Mouse (Mus musculus) erythroblast, embryonic 14.5 days (primary cell): ENCODE data around the gene Smarca4. TPM values are rescaled to one million over a fixed set of nuclear protein-coding genes. Genes with fewer than 3 reads are reported as not detected.
"Not testable (repeated sequence)": the region's sequence is repeated elsewhere in the genome, so short reads cannot be mapped to it uniquely, and the experiment has no call there.

ENCODE experiments used
- H3K27me3 ChIP-seq: 2 replicates; pipeline ENCODE4 v1.6.1; 2012; ENCODE audit warnings: inconsistent platforms; ENCODE audit not compliant: control insufficient read depth
- H3K36me3 ChIP-seq: 2 replicates; pipeline ENCODE4 v1.6.1; 2012; ENCODE audit warnings: mild to moderate bottlenecking, inconsistent platforms; ENCODE audit not compliant: control insufficient read depth
- H3K4me1 ChIP-seq: 2 replicates; pipeline ENCODE4 v1.6.1; 2012; ENCODE audit warnings: inconsistent platforms; ENCODE audit not compliant: control insufficient read depth
- H3K4me3 ChIP-seq: replicated peaks from 2 replicates; pipeline ENCODE3; 2012; ENCODE audit warnings: moderate library complexity, mild to moderate bottlenecking, inconsistent platforms
- H3K9me3 ChIP-seq: 2 replicates; pipeline ENCODE4 v1.6.1; 2012; ENCODE audit warnings: low read length, inconsistent platforms, mixed read lengths; ENCODE audit not compliant: control insufficient read depth
- GATA1 ChIP-seq: IDR thresholded peaks from 2 replicates; pipeline ENCODE4 v1.6.1; 2012; ENCODE audit warnings: low read length, inconsistent platforms, mixed read lengths
- TAL1 ChIP-seq: IDR thresholded peaks from 3 replicates; pipeline ENCODE4 v1.6.1; 2012; ENCODE audit warnings: low read length, inconsistent platforms, mixed read lengths
- polyA plus RNA-seq: library from polyadenylated mRNA; stranded (reverse); fragments of >175 nt; gene quantifications from 2 replicates; pipeline ENCODE4 v1.2.3, GENCODE M21; 2012

Smarca4 gene
- polyA plus RNA-seq, 1 experiment = 11.3 TPM

DNA sequence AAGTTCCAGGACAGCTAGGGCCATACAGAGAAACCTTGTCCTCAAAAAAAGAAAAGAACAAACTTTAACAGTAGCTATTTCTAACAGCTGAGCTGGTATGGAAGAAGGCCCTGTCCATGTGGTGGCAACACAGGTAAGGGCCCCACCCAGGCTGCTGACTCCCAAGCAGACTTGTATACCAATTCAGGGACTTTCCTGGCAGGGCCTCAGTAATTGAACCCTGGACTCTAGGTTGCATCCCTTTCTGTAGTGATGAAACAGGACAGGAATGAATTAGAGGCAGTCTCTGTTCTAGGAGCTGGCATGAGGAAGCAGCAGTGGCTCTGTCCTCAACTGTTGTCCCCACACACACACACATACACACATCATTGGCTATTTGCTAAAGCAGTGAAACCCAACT lies 78.1 kb downstream of the Smarca4 start:
- no peaks in the 10 kb centered on the region for H3K27me3 ChIP-seq
- H3K4me1 ChIP-seq = no peaks in the 10 kb centered on the region
- H3K9me3 ChIP-seq = no peaks in the 10 kb centered on the region
- peaks cover 85% of the 10 kb centered on the region for H3K36me3 ChIP-seq
- H3K4me3 ChIP-seq = no peak overlapping the region
- TF ChIP-seq TAL1 (no peak), GATA1 (no peak)

DNA sequence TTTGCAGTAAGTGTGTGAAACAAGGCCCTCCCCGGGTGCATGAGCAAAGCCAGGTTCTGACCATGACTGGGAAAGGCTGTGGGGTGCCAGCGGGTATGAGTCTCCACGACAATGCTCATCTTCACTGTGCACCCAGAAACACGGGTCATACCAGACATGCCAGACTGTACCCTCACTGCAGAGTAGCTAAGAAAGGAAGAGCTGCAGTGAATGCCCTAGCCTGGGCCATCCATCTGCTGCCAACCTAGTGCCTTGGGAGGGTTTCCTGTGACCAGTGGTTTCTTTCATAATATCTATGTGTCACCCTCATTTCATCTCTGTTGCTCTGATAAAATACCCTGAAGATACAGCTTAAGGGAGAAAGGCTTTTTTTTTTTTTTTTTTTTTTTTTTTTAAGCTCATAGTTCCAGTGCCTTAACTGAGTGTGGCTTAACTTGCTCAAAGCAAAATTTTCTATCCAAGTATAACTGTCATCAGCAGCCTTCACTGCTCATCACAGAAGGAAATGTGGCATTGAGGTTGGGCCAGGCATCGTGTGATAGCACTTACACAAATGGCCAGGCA lies 79.3 kb downstream of the Smarca4 start:
- Histone ChIP-seq H3K9me3 (no peaks in the 10 kb centered on the region), H3K4me3 (no peak overlapping the region), H3K4me1 (no peaks in the 10 kb centered on the region), H3K36me3 (peaks cover 87% of the 10 kb centered on the region), H3K27me3 (no peaks in the 10 kb centered on the region)
- TF ChIP-seq TAL1 = no peak
- TF ChIP-seq GATA1 = no peak

DNA sequence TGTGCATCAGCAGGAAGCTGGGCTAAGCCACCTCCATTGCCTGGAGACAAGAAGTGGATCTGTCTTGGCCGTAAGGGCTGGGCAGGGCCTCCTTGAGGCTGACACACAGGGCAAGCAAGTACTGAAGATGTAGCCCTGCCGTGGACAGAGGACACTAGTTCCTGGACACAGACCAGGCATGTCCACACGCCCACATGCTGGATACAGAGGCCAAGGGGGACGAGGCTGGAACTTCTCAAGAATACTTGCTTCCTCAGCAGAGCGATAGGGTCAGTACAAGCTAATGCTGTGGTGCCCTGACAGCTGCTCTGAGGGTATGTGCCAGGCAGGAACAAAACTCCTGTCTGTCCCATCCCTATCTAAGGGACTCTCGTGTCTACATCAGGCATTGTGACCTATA lies 81.2 kb downstream of the Smarca4 start:
- Histone ChIP-seq H3K9me3 (no peaks in the 10 kb centered on the region), H3K4me1 (no peaks in the 10 kb centered on the region), H3K27me3 (no peaks in the 10 kb centered on the region), H3K4me3 (no peak overlapping the region), H3K36me3 (peaks cover 90% of the 10 kb centered on the region)
- TF ChIP-seq TAL1 (no peak), GATA1 (no peak)

DNA sequence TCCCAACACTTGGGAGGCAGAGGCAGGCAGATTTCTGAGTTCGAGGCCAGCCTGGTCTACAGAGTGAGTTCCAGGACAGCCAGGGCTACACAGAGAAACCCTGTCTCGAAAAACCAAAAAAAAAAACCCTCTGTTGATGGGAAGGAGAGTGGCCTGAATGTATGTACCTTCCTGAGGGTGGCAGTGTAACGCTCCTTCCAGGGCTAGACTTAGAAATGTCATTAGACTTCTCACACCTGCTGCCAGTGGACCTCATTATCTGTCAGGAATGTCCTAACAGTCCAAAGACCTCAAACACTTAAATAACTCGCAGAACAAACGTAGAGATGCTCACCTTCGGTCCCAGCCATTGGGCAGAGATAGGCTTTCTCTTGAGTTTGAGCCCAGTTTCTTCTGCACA lies 83.3 kb downstream of the Smarca4 start:
- not testable (repeated sequence) for H3K9me3 ChIP-seq, H3K4me3 ChIP-seq, H3K4me1 ChIP-seq, H3K27me3 ChIP-seq
- peaks cover 89% of the 10 kb centered on the region for H3K36me3 ChIP-seq

DNA sequence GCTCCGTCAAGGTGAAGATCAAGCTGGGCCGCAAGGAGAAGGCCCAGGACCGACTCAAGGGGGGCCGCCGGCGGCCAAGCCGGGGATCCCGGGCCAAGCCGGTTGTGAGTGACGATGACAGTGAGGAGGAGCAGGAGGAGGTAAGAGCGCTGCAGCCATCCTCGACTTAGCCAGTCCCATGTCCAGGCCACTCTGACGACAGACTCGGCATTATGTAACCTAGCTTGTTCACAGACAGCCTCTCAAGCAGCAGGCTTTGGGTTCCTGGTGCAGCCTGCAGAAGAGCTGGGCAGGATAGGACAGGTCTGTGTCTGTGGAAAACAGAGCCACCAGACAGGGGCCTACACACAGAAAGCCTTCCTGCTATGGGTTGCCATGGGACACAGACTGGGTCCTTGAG lies 85.1 kb downstream of the Smarca4 start:
- Histone ChIP-seq H3K4me3 (no peak overlapping the region), H3K9me3 (no peaks in the 10 kb centered on the region), H3K27me3 (no peaks in the 10 kb centered on the region), H3K36me3 (peaks cover 89% of the 10 kb centered on the region), H3K4me1 (no peaks in the 10 kb centered on the region)
- TF ChIP-seq GATA1 = no peak
- no peak for TF ChIP-seq TAL1

DNA sequence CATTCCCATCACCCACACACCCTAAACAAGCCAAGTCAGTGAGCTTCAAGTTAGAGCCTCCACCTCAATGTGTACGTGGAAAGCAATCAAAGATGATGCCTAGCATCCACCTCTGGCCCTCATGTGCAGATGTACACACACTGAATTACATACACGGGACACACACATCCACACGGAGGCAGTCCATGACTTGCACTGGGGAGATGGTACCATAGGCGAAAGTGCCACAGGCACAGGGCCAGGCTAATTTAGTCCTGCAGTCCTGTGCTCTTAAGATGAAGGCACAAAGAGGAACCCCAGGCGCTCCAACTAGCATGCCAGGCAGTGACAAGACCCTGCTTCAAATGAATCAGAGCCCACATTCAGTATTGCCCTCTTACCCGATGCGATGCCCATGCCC lies 87.5 kb downstream of the Smarca4 start:
- Histone ChIP-seq H3K4me1 (no peaks in the 10 kb centered on the region; the same call in 1 of the 2 replicates), H3K4me3 (no peak overlapping the region), H3K27me3 (no peaks in the 10 kb centered on the region), H3K36me3 (peaks cover 87% of the 10 kb centered on the region), H3K9me3 (no peaks in the 10 kb centered on the region)
- TF ChIP-seq TAL1 = no peak
- no peak for TF ChIP-seq GATA1

DNA sequence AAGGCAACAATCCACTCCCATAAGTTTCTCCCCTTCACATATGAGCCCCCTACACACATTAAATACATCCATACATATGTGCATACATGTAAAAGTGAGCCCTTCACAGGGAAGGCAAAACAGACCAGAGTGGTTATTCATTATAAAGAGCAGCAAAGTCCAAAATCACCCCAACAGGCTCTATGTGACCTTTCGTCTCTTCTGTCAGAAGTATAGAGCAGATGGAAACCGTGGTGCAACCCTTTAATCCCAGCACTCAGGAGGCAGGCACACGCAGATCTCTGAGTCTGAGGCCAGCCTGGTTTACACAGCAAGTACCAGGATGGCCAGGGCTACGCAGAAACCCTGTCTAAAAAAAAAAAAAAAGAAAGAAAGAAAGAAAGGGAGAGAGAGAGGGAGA lies 90.1 kb downstream of the Smarca4 start:
- Histone ChIP-seq H3K36me3 (peaks cover 68% of the 10 kb centered on the region), H3K9me3 (no peaks in the 10 kb centered on the region), H3K27me3 (no peaks in the 10 kb centered on the region), H3K4me1 (no peaks in the 10 kb centered on the region; the same call in 1 of the 2 replicates), H3K4me3 (no peak overlapping the region)
- no peak for TF ChIP-seq GATA1
- no peak for TF ChIP-seq TAL1

DNA sequence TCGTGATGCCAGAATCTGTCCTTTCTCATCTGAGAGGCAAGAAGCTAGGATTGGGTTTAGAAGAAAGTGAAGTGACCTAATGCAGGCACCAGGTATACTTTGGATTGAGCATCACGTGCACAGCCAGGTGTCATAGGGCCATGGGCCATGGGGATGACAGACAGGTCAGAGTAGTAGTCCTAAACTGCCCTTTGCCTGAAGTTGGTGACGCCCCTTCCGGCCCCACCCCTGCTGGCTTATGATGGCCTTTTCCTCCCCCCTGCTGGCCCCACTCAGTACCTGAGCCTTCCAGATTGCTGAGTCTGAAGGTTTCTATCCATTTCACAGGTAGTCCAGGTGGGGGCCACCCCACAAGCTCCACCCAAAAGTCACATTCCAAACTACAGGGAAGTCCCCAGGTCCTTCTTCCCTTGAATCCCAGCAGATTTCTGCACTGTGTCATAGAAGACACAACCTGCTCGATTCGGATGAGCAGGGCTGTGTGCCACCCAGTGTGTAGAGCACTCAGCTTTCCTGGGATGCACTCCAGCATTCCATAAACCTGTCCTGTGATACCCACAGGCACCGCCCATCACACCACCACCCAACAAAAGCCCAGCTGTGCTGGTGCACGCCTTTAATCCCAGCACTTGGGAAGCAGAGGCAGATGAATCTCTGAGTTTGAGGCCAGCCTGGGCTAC lies 90.8 kb downstream of the Smarca4 start:
- TF ChIP-seq GATA1 = no peak
- no peak for TF ChIP-seq TAL1
- Histone ChIP-seq H3K36me3 (peaks cover 62% of the 10 kb centered on the region), H3K4me3 (no peak overlapping the region), H3K4me1 (no peaks in the 10 kb centered on the region; the same call in 1 of the 2 replicates), H3K27me3 (no peaks in the 10 kb centered on the region), H3K9me3 (no peaks in the 10 kb centered on the region)

DNA sequence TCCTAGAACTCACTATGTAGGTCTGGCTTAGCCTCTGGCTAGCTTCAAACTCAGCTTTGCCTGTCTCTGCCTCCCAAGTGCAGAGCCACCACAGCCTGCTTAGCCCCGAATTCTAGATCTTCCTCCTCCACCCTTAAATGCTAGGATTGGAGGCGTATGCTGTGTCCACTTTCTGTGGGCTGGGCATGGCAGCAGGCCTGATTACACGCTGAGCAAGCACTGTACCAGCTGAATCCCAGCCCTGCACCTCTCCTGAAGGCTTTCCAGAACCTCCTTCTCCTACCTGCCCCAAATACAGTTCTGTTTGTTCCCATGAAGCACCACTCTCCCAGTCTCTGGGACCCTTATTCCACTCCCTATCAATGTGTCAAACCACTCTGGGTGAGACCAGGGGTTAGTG lies 93.4 kb downstream of the Smarca4 start:
- no peaks in the 10 kb centered on the region for H3K9me3 ChIP-seq
- H3K36me3 ChIP-seq = peaks cover 38% of the 10 kb centered on the region
- peaks cover 3% of the 10 kb centered on the region for H3K4me1 ChIP-seq
- no peak for TF ChIP-seq GATA1
- TF ChIP-seq TAL1 = no peak
- no peak overlapping the region for H3K4me3 ChIP-seq
- H3K27me3 ChIP-seq = no peaks in the 10 kb centered on the region

DNA sequence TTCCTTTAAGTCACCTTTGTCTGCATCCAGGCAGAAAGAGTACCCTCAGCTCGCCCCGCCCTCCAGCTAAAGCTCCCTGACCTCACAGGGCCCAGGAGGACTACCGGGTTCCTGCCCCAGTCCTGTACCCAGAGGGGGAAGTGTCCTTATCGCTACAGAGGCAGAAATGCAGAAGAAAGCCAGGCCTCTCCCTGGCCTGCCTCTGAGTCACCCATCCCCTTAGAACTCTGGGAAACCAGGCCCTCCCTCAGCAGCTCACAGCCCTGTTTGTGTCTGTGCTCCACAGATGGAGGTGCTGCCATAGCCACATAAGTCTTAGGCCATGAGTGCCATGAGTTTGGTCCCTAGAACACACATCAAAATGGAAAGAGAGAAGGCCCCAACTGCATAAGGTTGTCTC lies 99.3 kb downstream of the Smarca4 start:
- no peak for TF ChIP-seq GATA1
- no peak for TF ChIP-seq TAL1
- no peaks in the 10 kb centered on the region for H3K9me3 ChIP-seq
- H3K4me3 ChIP-seq = no peak overlapping the region
- peaks cover 2% of the 10 kb centered on the region for H3K36me3 ChIP-seq
- H3K4me1 ChIP-seq = peaks cover 34% of the 10 kb centered on the region
- H3K27me3 ChIP-seq = no peaks in the 10 kb centered on the region
